Mouse (Mus musculus) heart, adult 11 months (tissue): Measurements from ENCODE around the gene Gpr84.
A peak's percentile ranks its signal among the peaks of the same experiment; 100 is the strongest.

Experiments used
- DNase-seq: peaks from one replicate; pipeline ENCODE4 v3.0.0; 2022

Gpr84 gene

GRCm38 (mm10) chr15:103310365-103310910 is at the start of gene Gpr84:
Gpr84 (minus strand) TSS chr15:103310612.
- DNase-seq = no peak

- peak; percentile 98 for DNase-seq
These were observed 49.6 kb upstream of the Gpr84 start for GRCm38 (mm10) chr15:103359869-103360602.

GRCm38 (mm10) chr15:103359122-103359510 is 48.7 kb upstream of the Gpr84 start:
- peak; percentile 97 for DNase-seq

GRCm38 (mm10) chr15:103358278-103359121 is 48.1 kb upstream of the Gpr84 start:
- peak; percentile 96 for DNase-seq

- DNase-seq = peak; percentile 93
These were observed 47.4 kb upstream of the Gpr84 start for GRCm38 (mm10) chr15:103357817-103358216.

GRCm38 (mm10) chr15:103356130-103356529 is 45.7 kb upstream of the Gpr84 start:
- DNase-seq = peak; percentile 86

- DNase-seq = peak; percentile 92
These were observed 45.0 kb upstream of the Gpr84 start for GRCm38 (mm10) chr15:103355420-103355819.

- peak; percentile 92 for DNase-seq
These were observed 44.3 kb upstream of the Gpr84 start for GRCm38 (mm10) chr15:103354690-103355089.

GRCm38 (mm10) chr15:103353511-103354256 is 43.3 kb upstream of the Gpr84 start:
- DNase-seq = peak; percentile 93

- DNase-seq = peak; percentile 94
These were observed 42.4 kb upstream of the Gpr84 start for GRCm38 (mm10) chr15:103352856-103353255.

- DNase-seq = peak; percentile 95
These were observed 36.9 kb upstream of the Gpr84 start for GRCm38 (mm10) chr15:103347275-103347684.

GRCm38 (mm10) chr15:103345789-103346188 is 35.4 kb upstream of the Gpr84 start:
- peak; percentile 86 for DNase-seq

GRCm38 (mm10) chr15:103343556-103343955 is 33.1 kb upstream of the Gpr84 start:
- DNase-seq = no peak

GRCm38 (mm10) chr15:103343008-103343407 is 32.6 kb upstream of the Gpr84 start:
- DNase-seq = no peak

- peak; percentile 93 for DNase-seq
These were observed 32.0 kb upstream of the Gpr84 start for GRCm38 (mm10) chr15:103342415-103342814.

- DNase-seq = peak; percentile 91
These were observed 31.1 kb upstream of the Gpr84 start for GRCm38 (mm10) chr15:103341547-103341946.

- peak; percentile 88 for DNase-seq
These were observed 30.4 kb upstream of the Gpr84 start for GRCm38 (mm10) chr15:103340786-103341185.

- peak; percentile 94 for DNase-seq
These were observed 29.5 kb upstream of the Gpr84 start, which contains the start of gene Zfp385a for GRCm38 (mm10) chr15:103339961-103340337. Zfp385a (minus strand) TSS chr15:103340093.

- peak; percentile 93 for DNase-seq
These were observed 29.0 kb upstream of the Gpr84 start for GRCm38 (mm10) chr15:103339166-103339960.

- DNase-seq = no peak
These were observed 28.4 kb upstream of the Gpr84 start for GRCm38 (mm10) chr15:103338829-103339165.

- no peak for DNase-seq
These were observed 26.7 kb upstream of the Gpr84 start for GRCm38 (mm10) chr15:103336996-103337667.
